Mouse (Mus musculus) erythroblast, adult 5-6 weeks (primary cell): ENCODE results near the gene 4933436I01Rik. TPM values are rescaled to one million over a fixed set of nuclear protein-coding genes. Genes with fewer than 3 reads are reported as not detected.

Experiments used
- ATAC-seq: replicated peaks from 2 replicates; pipeline ENCODE4 v1.8.0; 2016; ENCODE audit warnings: moderate number of reproducible peaks, mild to moderate bottlenecking, moderate TSS enrichment, inconsistent platforms; ENCODE audit not compliant: poor library complexity, low FRiP score, severe bottlenecking
- total RNA-seq, 2 experiments: library from RNA; stranded (forward) in 1 of 2; stranded (reverse) in 1 of 2; fragments of 150-400 nt in 1 of 2; fragments of 200-764, 138-1000 nt in 1 of 2; gene quantifications; 2 replicates each; pipeline versions ENCODE4 v1.2.3 to v1.2.4; 2015 to 2017; ENCODE audit warnings: low replicate concordance in 2 of 2

Gene 4933436I01Rik
- total RNA-seq (2015; ENCODE audit: low replicate concordance), result not detected in 2 replicates
- total RNA-seq (2017; ENCODE audit: low replicate concordance), result not detected in 2 replicates

DNA sequence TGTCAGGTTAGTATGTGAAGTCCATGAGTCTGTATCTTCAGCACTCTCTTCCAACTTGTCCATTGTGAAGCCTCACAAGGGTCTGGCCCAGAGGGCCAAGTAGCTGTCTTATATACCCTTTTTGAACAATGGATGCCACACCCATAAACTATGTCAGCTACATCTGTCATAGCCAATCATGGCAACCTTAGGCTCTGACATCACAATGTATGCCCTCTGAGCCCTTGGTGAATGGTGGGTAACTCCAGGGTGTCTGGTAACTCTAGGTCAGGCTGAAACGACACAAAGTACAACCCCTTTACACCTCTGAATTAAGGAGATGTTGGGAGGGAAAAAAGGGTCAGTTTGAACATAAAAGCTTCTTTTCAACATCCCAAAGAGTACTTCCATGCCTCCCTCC, at the start of gene 4933436I01Rik:
Gene 4933436I01Rik, minus strand, starts transcription at position 101 of the 400 bp plus-strand sequence.
- no peak for ATAC-seq

DNA sequence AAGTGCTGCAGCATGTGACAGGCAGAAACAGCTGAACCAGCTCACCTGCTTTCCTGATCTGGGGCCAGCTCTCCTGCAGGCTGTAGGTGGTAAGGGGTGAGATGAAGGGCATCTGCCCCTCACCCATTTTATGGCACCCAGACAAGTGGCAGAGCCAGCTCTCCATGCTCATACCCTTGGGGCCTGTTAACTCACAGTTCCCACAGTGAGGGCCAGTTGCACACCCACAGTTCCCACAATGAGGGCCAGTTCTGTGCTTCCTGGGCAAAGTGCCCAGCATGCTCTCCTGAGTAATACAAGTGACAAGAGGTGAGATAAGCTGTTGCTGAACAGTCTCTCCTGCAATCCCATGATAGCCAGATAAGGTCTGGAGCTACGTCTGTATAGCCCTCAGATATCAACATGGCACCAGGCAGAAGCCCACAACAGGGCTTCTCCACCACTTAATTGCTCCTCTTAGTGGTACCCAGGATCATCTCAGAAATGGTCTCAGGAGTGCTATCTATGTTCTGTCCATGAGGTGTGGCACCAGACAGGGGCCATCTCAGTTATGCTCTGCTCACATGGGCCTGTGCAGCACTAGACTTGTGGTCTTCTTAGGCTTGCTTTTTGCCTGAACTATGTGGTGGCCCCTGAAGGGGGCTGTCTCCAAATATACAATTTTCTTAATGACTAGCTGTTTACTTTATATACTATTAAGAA, 3.7 kb upstream of the 4933436I01Rik start:
- ATAC-seq, result no peak

GRCm38 (mm10) chrX:67883406-67883805, 37.8 kb downstream of the 4933436I01Rik start:
- no peak for ATAC-seq

Other genes starting within 250 kb of the 4933436I01Rik start
- gene Gm1140, start 227.9 kb downstream of the 4933436I01Rik start, total RNA-seq (2015; ENCODE audit: low replicate concordance), result not detected in 2 replicates
- not detected in 2 replicates for gene Gm1140, start 227.9 kb downstream of the 4933436I01Rik start, total RNA-seq (2017; ENCODE audit: low replicate concordance)
- gene Gm14692, start 225.8 kb downstream of the 4933436I01Rik start, total RNA-seq (2015; ENCODE audit: low replicate concordance), result not detected in 2 replicates
- not detected in 2 replicates for gene Gm14692, start 225.8 kb downstream of the 4933436I01Rik start, total RNA-seq (2017; ENCODE audit: low replicate concordance)